Mouse (Mus musculus) lung, postnatal 25 days (tissue): Measurements from ENCODE around the gene Nfkbiz.
A peak's percentile ranks its signal among the peaks of the same experiment; 100 is the strongest.

Experiments
- DNase-seq: peaks from one replicate; pipeline ENCODE4 v3.0.0; 2022; ENCODE audit warnings: low spot score

The Nfkbiz gene

DNA sequence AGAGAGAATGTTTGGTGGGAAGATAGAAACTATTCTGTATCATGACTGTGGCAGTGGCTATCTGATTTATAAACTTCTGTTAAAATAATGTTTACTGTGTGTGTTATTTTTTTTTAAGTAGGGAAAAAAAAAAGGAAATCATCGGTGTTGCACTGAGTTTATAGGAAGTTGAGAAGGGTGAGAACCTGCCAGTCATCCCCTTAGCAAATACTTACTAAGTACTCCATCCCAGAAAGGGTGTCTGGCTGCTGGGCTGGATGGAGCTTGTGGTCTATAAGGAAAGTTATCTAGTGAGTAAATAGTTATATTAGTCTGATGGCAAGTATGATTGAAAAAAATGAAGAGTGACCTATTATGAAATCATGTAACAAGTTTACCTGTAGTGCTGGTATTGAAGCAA is 37.1 kb downstream of the Nfkbiz start:
- no peak for DNase-seq

DNA sequence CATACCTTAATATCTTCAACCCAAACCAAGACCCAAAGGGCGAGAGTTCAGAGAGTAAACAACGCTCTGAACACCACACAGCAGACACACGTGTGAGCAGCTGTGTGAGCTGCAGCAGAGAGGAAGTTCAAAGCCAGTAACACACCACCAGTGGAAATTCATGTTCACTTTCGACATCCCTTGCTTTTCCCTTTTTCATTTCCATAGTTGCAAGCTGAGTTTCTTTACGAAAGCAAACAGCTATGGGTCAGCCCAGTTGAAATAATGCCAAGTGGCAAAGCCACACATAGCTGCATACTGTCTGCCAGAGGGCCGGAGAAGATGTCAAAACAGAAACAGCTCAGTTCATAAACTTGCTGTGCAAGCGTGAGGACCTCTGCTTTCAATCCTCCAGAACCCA is 39.9 kb downstream of the Nfkbiz start:
- DNase-seq = peak; percentile 53

DNA sequence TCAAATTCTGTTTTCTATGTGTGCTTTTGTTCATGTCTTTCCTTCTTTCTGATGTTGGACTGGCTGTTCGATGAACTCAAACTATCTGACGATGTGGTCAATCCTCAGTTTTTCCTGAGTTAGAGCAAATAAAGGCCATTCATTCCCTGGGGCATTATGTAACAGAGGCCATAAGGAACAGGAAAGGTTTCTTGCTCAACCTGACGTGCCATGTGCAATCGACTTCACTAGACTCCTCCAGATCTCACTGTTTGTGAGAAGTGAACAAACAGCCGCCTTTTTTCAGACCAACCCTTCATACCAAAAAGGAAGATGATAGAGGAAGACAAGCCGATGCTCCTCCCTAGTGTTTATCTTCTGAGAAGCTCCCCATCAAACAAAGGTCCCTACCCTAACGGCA is 48.4 kb downstream of the Nfkbiz start:
- peak; percentile 20 for DNase-seq

DNA sequence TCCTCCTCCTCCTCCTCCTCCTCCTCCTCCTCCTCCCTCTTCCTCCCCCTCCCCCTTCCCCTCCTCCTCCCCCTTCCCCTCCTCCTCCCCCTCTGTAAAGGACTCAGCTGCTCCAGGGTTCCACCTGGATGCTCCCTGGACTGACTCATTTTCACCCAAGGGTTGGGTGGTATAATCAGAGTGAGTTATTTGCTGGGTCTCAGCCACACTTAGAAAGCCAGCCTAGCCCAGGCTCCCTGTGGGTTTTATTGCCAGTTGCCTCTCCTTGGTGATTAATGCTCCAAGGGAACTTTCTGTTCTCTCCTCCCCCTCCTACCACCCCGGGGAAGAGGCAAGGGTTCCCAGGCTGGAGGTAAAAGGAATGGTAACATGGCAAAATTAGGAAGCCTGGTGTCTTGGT is 49.4 kb downstream of the Nfkbiz start:
- DNase-seq = no peak

DNA sequence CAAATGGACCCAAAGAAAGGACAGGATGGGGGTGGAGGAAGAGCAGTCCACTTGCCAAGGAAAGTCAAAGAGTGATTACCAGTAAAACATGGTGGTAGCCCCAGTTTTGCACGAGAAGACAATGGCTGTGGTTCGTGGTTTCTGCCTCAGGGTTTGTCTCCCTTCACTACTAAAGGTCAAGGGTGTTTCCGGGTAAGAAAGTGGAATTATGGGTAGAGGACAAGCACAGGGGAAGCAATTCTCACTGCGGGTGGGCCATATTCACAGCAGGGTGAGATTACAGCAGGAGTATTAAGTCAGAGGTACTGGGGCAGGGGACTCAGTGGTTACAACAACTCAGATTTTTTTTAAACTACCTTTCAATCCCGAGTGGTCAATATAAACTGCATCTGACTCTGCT is 50.0 kb downstream of the Nfkbiz start:
- DNase-seq = no peak

DNA sequence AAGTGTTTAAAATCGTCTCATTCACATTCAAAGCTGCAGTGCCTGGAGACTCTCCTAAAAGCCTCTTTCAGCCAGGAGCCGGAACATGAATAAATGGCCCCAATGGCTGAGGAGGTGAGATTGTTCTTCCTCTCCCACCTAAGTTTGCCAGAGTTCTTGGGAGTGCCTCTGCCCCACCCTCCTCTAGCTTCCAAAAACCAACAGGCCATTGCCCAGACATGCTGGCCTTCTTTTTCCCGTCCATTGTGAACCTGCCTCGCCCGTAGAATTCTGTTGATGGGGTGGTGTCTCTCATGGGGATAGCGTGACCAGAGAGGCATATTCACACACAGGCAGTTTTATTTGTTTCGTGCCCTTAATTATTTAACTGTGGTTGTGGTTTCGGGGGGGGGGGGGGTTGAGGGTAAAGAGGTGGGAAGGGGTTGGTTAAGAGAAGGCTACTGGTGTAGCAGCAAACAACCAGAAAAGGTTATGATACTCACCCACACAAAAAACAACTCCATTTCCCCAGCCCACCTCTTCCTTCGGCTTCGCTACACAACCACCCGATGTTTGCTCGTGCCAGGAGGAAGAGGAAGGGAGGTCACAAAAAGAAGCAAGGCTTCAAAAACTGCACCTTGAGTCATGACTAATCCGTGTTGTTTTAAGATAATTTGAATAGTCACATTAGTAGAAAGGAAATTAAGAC is 51.2 kb downstream of the Nfkbiz start:
- DNase-seq = no peak

DNA sequence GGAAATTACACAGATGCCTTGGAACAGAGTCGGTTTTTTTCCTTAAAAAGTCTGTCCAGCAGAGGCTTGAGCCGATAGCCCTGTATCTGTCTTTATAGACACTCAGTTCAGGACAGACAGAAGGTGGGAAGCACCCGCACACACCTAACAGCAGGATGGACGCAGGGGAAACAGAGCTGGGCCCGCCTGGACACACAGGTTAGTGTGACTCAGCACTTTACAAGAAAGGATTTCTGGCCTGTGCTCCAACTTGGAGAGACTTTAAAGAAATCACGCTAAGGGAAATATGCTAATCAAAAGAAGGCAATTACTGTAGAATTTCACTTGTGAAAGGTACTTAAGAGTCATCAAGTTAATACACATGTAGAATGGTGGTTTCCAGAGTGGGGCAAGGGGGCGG is 54.3 kb downstream of the Nfkbiz start:
- DNase-seq = no peak

DNA sequence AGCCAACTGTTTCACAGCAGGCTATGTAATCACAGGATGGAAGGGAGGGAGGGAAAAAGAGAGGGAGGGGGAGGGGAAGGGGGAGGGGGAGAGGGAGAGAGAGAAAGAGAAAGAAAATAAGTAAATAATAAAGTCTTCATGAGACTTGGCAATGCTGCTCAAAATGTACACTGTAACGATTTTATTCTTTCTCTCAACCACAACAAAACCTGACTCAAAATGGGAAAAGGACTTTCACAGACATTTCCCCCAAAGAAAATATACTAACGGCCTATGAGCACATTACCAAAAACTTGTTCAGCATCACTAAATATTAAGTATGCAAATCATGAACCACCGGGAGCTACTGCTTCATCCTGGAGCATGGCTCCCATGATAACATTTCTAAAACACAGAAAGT is 54.8 kb downstream of the Nfkbiz start:
- no peak for DNase-seq

DNA sequence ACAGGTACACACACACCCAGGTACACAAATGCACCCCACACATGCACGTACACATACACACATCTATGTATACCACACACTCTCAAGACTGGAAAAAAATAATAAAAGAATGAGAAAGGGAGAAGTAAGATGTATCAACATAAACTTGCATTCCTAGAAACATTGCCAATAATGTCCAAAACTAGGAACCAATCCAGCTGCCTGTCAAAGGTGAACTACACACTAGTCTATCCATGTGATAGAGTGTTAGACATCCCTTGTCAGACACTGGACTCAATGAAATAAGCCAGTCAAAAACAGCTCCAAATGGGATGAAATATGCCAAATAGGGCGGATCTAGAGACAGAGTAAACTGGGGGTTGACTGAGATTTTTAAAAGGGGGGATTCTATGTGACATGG is 55.8 kb downstream of the Nfkbiz start:
- DNase-seq = no peak

DNA sequence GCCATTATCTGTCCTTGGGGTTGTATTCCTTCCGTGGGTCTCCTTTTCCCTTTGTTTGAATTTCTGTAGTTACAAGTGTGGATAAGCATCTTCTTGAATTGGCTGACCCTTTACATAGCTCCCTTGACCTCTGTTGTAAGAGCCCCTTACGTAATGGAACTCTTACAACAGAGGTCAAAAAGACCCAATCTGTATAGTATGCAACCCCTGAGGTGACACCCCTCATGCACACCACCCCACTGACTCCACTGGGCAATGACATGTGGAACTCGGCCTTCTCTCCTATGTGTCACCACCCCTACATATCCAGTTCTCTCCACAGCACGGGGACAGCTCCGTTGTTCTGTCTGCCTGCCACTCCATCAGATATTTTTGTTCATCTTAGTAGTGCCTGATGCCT is 56.9 kb downstream of the Nfkbiz start:
- peak; percentile 62 for DNase-seq

DNA sequence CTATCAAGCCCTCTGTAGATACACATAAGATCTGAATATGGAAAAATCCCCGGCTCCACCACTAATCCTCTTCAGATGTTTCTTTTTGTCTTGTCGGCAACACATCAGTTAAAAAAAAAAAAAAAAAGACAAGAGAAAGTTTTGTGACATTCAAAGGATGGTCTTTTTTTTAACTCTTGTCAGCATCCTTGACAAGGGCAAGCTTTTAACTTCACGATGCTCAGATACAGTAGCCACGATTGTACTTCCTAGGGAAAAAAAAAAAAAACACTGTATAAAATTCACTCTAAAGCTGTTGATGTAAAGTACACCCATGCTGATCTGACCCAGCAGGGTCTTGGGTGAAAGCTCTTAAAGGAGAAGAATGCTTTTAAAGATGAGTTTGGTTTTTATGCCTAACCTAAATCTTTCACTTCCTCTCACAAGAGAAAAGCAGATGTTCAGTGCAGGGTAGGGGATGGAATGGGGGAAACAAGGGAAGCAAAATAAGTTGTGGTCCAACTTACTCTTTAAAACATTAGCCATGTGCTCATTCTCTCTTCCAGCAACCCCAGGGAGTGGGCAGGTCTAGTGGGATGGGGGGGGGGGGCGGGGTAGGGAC is 57.6 kb downstream of the Nfkbiz start:
- DNase-seq = no peak

DNA sequence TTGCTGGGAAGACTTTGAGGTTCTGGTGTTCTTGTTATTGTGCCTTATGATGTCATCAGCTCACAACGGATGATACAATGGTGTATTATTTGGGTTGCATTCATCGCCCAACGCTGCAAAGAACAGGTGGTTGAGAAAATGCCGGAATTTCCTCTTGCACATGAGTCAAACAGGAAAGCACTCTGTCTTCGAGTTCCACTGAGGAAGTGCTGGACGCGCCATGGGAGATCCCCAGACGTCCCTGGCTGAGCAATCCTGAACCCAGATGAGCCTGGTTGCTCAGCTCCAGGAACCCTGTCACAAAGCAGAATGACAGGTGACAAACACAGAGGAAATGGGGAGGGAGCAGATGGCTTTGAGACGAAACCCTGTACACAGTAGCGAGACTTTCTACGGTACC is 62.4 kb downstream of the Nfkbiz start:
- DNase-seq = no peak

DNA sequence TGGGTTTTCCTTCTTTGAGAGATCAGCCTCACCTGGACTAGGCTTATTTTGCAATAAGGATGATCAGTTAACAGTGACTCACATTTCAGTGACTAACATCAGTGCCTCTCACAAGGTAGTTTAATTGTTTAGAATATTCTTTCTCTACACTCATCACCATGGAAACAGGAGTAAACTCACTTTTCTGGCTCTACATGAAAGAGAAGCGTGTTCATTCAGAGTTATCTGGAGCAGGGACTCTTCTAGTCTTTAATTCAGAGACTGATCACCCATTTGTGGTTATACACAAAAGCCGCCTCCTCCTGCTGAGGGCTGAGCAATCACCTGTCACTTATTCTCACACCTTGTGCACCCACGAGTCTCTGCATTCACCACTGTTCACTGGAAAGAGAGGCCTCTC is 68.5 kb downstream of the Nfkbiz start:
- DNase-seq = no peak
